Mouse (Mus musculus) urinary bladder, adult 18-20 months (tissue): ENCODE measurements around the gene Ctps2.

Experiments used
- DNase-seq, 2 experiments: peaks; one replicate each; pipeline ENCODE4 v3.0.0; 2022; ENCODE audit warnings: low spot score in 2 of 2, mixed read lengths in 2 of 2

The Ctps2 gene

GRCm38 (mm10) chrX:162976194-162976593 lies 75.2 kb downstream of the Ctps2 start:
- no peak for DNase-seq

- no peak for DNase-seq
These were observed 85.9 kb downstream of the Ctps2 start for GRCm38 (mm10) chrX:162986876-162987495.

GRCm38 (mm10) chrX:162991396-162991795 lies 90.4 kb downstream of the Ctps2 start:
- no peak for DNase-seq

- no peak for DNase-seq
These were observed 91.1 kb downstream of the Ctps2 start for GRCm38 (mm10) chrX:162992121-162992520.

- no peak for DNase-seq
These were observed 126.8 kb downstream of the Ctps2 start for GRCm38 (mm10) chrX:163027864-163028263.

GRCm38 (mm10) chrX:163038767-163039166 lies 137.7 kb downstream of the Ctps2 start:
- DNase-seq = no peak

GRCm38 (mm10) chrX:163042771-163043170 lies 141.7 kb downstream of the Ctps2 start:
- no peak for DNase-seq

- DNase-seq = no peak
These were observed 162.9 kb downstream of the Ctps2 start for GRCm38 (mm10) chrX:163063936-163064335.
